Mouse (Mus musculus) forebrain, embryonic 13.5 days (tissue): ENCODE data around the gene Gm20517. TPM values are rescaled to one million over a fixed set of nuclear protein-coding genes. Genes with fewer than 3 reads are reported as not detected.
"Not testable (repeated sequence)": the region's sequence is repeated elsewhere in the genome, so short reads cannot be mapped to it uniquely, and the experiment has no call there.

Experiments used
- ATAC-seq: fragments of 200-750 bp; cut with Nextera tagmentation; 2 replicates; pipeline ENCODE4 v1.8.0; 2017
- H3K27ac ChIP-seq: fragments of 300-500 bp; sonication (generic); 2 replicates; pipeline ENCODE4 v1.5.1; 2015; ENCODE audit warnings: inconsistent platforms, mild to moderate bottlenecking, moderate library complexity
- H3K27me3 ChIP-seq: fragments of 300-500 bp; sonication (generic); 2 replicates; pipeline ENCODE4 v1.6.1; 2015; ENCODE audit warnings: mild to moderate bottlenecking, inconsistent platforms
- H3K36me3 ChIP-seq: fragments of 300-500 bp; sonication (generic); 2 replicates; pipeline ENCODE4 v1.6.1; 2015; ENCODE audit warnings: mild to moderate bottlenecking, inconsistent platforms; ENCODE audit not compliant: poor library complexity, severe bottlenecking
- H3K4me1 ChIP-seq: fragments of 300-500 bp; sonication (generic); 2 replicates; pipeline ENCODE4 v1.6.1; 2015; ENCODE audit warnings: inconsistent platforms
- H3K4me2 ChIP-seq: fragments of 300-500 bp; sonication (generic); 2 replicates; pipeline ENCODE4 v1.6.1; 2015; ENCODE audit warnings: inconsistent platforms, mild to moderate bottlenecking, moderate library complexity
- H3K4me3 ChIP-seq: fragments of 300-500 bp; sonication (generic); 2 replicates; pipeline ENCODE4 v1.5.1; 2015; ENCODE audit warnings: mild to moderate bottlenecking, inconsistent platforms
- H3K9ac ChIP-seq: fragments of 300-500 bp; sonication (generic); 2 replicates; pipeline ENCODE4 v1.6.1; 2015; ENCODE audit warnings: mild to moderate bottlenecking, inconsistent platforms
- H3K9me3 ChIP-seq: fragments of 300-500 bp; sonication (generic); replicated peaks from 2 replicates; pipeline ENCODE4 v1.6.1; 2016; ENCODE audit warnings: inconsistent platforms
- WGBS: fragments of 180-500 bp; shearing (Covaris S2); methylation state at CpG from one replicate; pipeline ENCODE4 v1.1.7; 2015; 5-methylcytosine and 5-hydroxymethylcytosine counted together
- polyA plus RNA-seq: library from polyadenylated mRNA; unstranded; fragments of >200 nt; fragmentation: Nextera tagmentation; extraction: Ambion mirVana; gene quantifications from 2 replicates; pipeline ENCODE4 v1.2.1, GENCODE M21; 2015

Gm20517 gene
- polyA plus RNA-seq, 1 experiment from 2014 or later: 1.7 TPM

- Histone ChIP-seq H3K4me2 (peak overlapping the region; percentile 40), H3K4me3 (0 out of 2 replicates have a peak overlapping the region, but pooled peaks have one; percentile 1), H3K4me1 (peaks cover 42% of the 10 kb centered on the region), H3K9me3 (no peaks in the 10 kb centered on the region), H3K27ac (no peak overlapping the region), H3K27me3 (no peaks in the 10 kb centered on the region), H3K9ac (peak overlapping the region; percentile 37; the same call in 1 of the 2 replicates), H3K36me3 (peaks cover 13% of the 10 kb centered on the region)
- 74% methylated on average over 4 of the region's 4 CpGs for WGBS
- no peak for ATAC-seq
Measured at GRCm38 (mm10) chr17:47632181-47632840, 20.9 kb downstream of the Gm20517 start.

- Histone ChIP-seq H3K4me1 (peaks cover 37% of the 10 kb centered on the region), H3K27me3 (no peaks in the 10 kb centered on the region), H3K9me3 (no peaks in the 10 kb centered on the region), H3K4me2 (no peak overlapping the region), H3K27ac (no peak overlapping the region), H3K9ac (0 out of 2 replicates have a peak overlapping the region, but pooled peaks have one; percentile 5), H3K4me3 (no peak overlapping the region), H3K36me3 (peaks cover 13% of the 10 kb centered on the region)
- WGBS: 78% methylated on average over 7 of the region's 7 CpGs
- ATAC-seq: no peak
Measured at GRCm38 (mm10) chr17:47633999-47634770, 22.8 kb downstream of the Gm20517 start.

GRCm38 (mm10) chr17:47642992-47643391 lies 31.6 kb downstream of the Gm20517 start:
- Histone ChIP-seq H3K9me3 (no peaks in the 10 kb centered on the region), H3K36me3 (no peaks in the 10 kb centered on the region), H3K27me3 (no peaks in the 10 kb centered on the region), H3K27ac (no peak overlapping the region), H3K9ac (no peak overlapping the region), H3K4me2 (no peak overlapping the region), H3K4me1 (peaks cover 7% of the 10 kb centered on the region), H3K4me3 (no peak overlapping the region)
- 86% methylated on average over 2 of the region's 2 CpGs for WGBS
- ATAC-seq: no peak

DNA sequence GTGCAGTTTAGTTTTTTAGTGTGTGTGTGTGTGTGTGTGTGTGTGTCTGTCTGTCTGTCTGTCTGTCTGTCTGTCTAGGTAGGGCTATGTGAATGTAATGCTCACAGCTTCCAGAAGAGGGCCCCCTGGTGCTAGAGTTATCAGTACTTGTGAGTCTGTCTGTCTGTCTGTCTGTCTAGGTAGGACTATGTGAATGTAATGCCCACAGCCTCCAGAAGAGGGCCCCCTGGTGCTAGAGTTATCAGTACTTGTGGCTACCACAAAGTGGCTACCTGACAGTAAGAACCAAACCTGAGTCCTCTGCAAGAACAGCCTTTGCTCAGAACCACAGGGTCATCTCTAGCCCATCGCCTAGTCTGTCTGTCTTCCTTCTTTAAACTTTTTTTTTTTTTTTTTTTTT lies 35.3 kb downstream of the Gm20517 start:
- H3K27me3 ChIP-seq: no peaks in the 10 kb centered on the region
- H3K27ac ChIP-seq: no peak overlapping the region
- H3K4me3 ChIP-seq: no peak overlapping the region
- 75% methylated on average over 1 of the region's 1 CpGs for WGBS
- H3K9me3 ChIP-seq: no peaks in the 10 kb centered on the region
- H3K4me1 ChIP-seq: peaks cover 16% of the 10 kb centered on the region
- H3K9ac ChIP-seq: no peak overlapping the region
- H3K36me3 ChIP-seq: no peaks in the 10 kb centered on the region
- no peak for ATAC-seq
- no peak overlapping the region for H3K4me2 ChIP-seq

GRCm38 (mm10) chr17:47648966-47649365 lies 37.6 kb downstream of the Gm20517 start:
- Histone ChIP-seq H3K4me3 (no peak overlapping the region), H3K4me2 (peak overlapping the region; percentile 24; the same call in 1 of the 2 replicates), H3K27ac (0 out of 2 replicates have a peak overlapping the region, but pooled peaks have one; percentile 25), H3K9me3 (no peaks in the 10 kb centered on the region), H3K27me3 (no peaks in the 10 kb centered on the region), H3K4me1 (peaks cover 19% of the 10 kb centered on the region), H3K9ac (no peak overlapping the region), H3K36me3 (peaks cover 7% of the 10 kb centered on the region)
- WGBS: 28% methylated on average over 4 of the region's 4 CpGs
- ATAC-seq: no peak

DNA sequence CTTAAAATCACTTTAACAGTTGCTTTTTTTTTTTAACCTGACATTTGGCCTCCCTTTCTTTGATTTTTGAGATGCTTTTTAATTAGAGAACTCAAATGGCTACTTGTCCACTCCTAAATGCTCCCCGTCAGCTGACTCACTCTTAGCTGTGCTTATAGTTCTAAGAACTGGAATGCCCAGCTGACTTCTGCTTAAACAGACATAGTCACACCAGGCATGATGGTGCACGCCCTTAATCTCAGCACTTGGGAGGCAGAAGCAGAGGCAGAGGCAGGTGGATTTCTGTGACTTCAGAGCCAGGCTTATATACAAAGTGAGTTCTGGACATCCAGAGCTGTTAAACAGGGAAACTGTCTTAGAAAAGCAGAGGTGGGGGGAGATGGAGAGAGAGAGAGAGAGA lies 40.6 kb downstream of the Gm20517 start:
- H3K9me3 ChIP-seq: no peaks in the 10 kb centered on the region
- no peak overlapping the region for H3K4me2 ChIP-seq
- 62% methylated on average over 2 of the region's 2 CpGs for WGBS
- no peaks in the 10 kb centered on the region for H3K27me3 ChIP-seq
- H3K36me3 ChIP-seq: peaks cover 7% of the 10 kb centered on the region
- H3K9ac ChIP-seq: no peak overlapping the region
- ATAC-seq: no peak
- no peak overlapping the region for H3K4me3 ChIP-seq
- H3K27ac ChIP-seq: no peak overlapping the region
- H3K4me1 ChIP-seq: peaks cover 16% of the 10 kb centered on the region

DNA sequence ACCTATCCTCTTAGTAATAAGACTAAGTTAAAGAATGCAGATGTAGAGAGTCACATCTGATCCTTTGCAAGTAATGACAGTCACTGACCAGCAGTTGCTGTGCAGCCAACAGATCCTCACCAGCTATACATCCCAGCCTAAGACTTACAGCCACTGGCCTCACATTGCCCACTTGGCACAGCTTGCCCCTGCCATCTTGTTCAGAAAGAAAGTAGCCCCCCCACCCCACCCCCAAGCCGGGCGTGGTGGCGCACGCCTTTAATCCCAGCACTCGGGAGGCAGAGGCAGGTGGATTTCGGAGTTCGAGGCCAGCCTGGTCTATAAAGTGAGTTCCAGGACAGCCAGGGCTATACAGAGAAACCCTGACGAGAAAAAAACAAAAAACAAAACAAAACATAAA lies 43.0 kb downstream of the Gm20517 start:
- H3K9me3 ChIP-seq, H3K36me3 ChIP-seq, H3K4me1 ChIP-seq, H3K27me3 ChIP-seq, H3K4me3 ChIP-seq, ATAC-seq, H3K4me2 ChIP-seq, H3K27ac ChIP-seq, H3K9ac ChIP-seq: not testable (repeated sequence)
- 95% methylated on average over 8 of the region's 8 CpGs for WGBS

DNA sequence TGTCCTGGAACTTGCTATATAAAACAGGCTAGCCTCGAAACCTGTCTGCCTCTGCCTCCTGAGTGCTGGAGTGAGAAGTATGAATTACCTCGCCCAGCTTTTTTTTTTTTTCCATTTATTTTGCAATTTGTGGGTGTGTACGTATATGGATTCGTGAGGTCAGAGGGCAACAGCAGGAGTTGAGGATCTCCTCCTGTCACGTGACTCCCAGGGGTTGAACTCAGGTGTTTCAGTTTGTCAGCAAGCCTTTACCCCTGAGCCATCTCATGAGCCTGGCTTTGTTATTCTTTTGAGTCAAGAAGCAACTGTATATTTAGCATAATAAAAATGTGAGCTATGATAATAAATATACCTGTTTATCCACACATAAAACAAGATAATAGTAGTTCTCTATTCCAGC lies 44.3 kb downstream of the Gm20517 start:
- H3K4me2 ChIP-seq: no peak overlapping the region
- no peak for ATAC-seq
- no peaks in the 10 kb centered on the region for H3K27me3 ChIP-seq
- H3K9me3 ChIP-seq: no peaks in the 10 kb centered on the region
- H3K27ac ChIP-seq: no peak overlapping the region
- no peak overlapping the region for H3K4me3 ChIP-seq
- 90% methylated on average over 5 of the region's 5 CpGs for WGBS
- H3K4me1 ChIP-seq: peaks cover 3% of the 10 kb centered on the region; the same call in 1 of the 2 replicates
- H3K36me3 ChIP-seq: peaks cover 7% of the 10 kb centered on the region
- no peak overlapping the region for H3K9ac ChIP-seq

- ATAC-seq: no peak
- no peak overlapping the region for H3K9ac ChIP-seq
- H3K4me3 ChIP-seq: no peak overlapping the region
- peaks cover 5% of the 10 kb centered on the region; the same call in 1 of the 2 replicates for H3K4me1 ChIP-seq
- no peak overlapping the region for H3K4me2 ChIP-seq
- WGBS: 83% methylated on average over 4 of the region's 4 CpGs
- H3K9me3 ChIP-seq: no peaks in the 10 kb centered on the region
- H3K27ac ChIP-seq: no peak overlapping the region
- H3K36me3 ChIP-seq: peaks cover 7% of the 10 kb centered on the region
- no peaks in the 10 kb centered on the region for H3K27me3 ChIP-seq
Measured at GRCm38 (mm10) chr17:47657901-47658300, 46.5 kb downstream of the Gm20517 start.

DNA sequence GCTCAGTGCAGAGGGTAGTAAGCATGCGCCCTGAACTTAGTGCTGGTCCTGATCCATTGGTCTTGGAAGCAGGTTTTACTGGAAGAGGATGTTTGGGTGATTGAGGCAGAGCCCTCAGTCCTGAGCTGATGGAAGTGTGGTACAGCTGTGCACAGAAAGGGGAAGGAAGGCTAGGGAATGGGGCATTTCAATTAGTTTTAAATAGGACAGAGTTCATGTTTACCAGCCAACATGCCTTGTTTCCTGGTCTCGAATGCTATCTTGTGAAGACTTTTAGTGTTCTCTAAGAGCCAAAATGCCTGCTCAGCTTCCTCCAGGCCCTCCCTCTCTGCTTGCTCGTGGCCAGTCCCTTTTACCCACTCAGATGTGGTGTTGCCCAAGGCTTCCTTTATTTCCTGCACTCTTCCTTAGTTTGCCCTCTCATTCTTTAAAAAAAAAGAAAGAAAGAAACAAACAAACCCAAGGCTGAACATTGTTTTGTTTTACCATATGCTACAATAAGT lies 47.4 kb downstream of the Gm20517 start:
- ATAC-seq: no peak
- WGBS: 86% methylated on average over 3 of the region's 3 CpGs

GRCm38 (mm10) chr17:47663009-47663713 lies 51.8 kb downstream of the Gm20517 start:
- Histone ChIP-seq H3K27ac (no peak overlapping the region), H3K27me3 (no peaks in the 10 kb centered on the region), H3K9me3 (no peaks in the 10 kb centered on the region), H3K4me3 (no peak overlapping the region), H3K4me1 (peaks cover 9% of the 10 kb centered on the region; the same call in 1 of the 2 replicates), H3K36me3 (no peaks in the 10 kb centered on the region), H3K9ac (no peak overlapping the region), H3K4me2 (no peak overlapping the region)
- 16% methylated on average over 9 of the region's 9 CpGs for WGBS
- peak; percentile 33; the same call in 1 of the 2 replicates for ATAC-seq

More for the DNA sequence above, 47.4 kb downstream of the Gm20517 start:
- peaks cover 9% of the 10 kb centered on the region; the same call in 1 of the 2 replicates for H3K4me1 ChIP-seq
- H3K27ac ChIP-seq: no peak overlapping the region
- no peak overlapping the region for H3K9ac ChIP-seq
- no peak overlapping the region for H3K4me3 ChIP-seq
- no peak overlapping the region for H3K4me2 ChIP-seq
- H3K36me3 ChIP-seq: peaks cover 1% of the 10 kb centered on the region
- no peaks in the 10 kb centered on the region for H3K9me3 ChIP-seq
- no peaks in the 10 kb centered on the region for H3K27me3 ChIP-seq

- Histone ChIP-seq H3K9me3 (no peaks in the 10 kb centered on the region), H3K27ac (no peak overlapping the region), H3K4me1 (peaks cover 15% of the 10 kb centered on the region; the same call in 1 of the 2 replicates), H3K4me2 (no peak overlapping the region), H3K27me3 (no peaks in the 10 kb centered on the region), H3K9ac (no peak overlapping the region), H3K36me3 (no peaks in the 10 kb centered on the region), H3K4me3 (no peak overlapping the region)
- WGBS: 88% methylated on average over 7 of the region's 7 CpGs
- no peak for ATAC-seq
Measured at GRCm38 (mm10) chr17:47664474-47664873, 53.1 kb downstream of the Gm20517 start.
